Mouse (Mus musculus) intestine, embryonic 14.5 days (tissue): Measurements from ENCODE around the gene 1600002K03Rik. TPM values are rescaled to one million over a fixed set of nuclear protein-coding genes. Genes with fewer than 3 reads are reported as not detected.

Source experiments
- ATAC-seq: fragments of 200-750 bp; cut with Nextera tagmentation; replicated peaks from 2 replicates; pipeline ENCODE4 v1.8.0; 2017; ENCODE audit warnings: low read depth, moderate number of reproducible peaks, moderate TSS enrichment, moderate library complexity; ENCODE audit not compliant: low FRiP score, low TSS enrichment
- DNase-seq: peaks from one replicate; pipeline ENCODE4 v3.0.0-alpha.2; 2018; ENCODE audit warnings: low spot score
- H3K27ac ChIP-seq: fragments of 300-500 bp; sonication (generic); 2 replicates; pipeline ENCODE4 v1.5.1; 2014; ENCODE audit warnings: low read depth, mild to moderate bottlenecking, control low read depth
- H3K27me3 ChIP-seq: fragments of 300-500 bp; sonication (generic); replicated peaks from 2 replicates; pipeline ENCODE4 v1.6.1; 2014; ENCODE audit warnings: low read length, control low read depth; ENCODE audit not compliant: control insufficient read depth, insufficient read depth
- H3K36me3 ChIP-seq: fragments of 300-500 bp; sonication (generic); 2 replicates; pipeline ENCODE4 v1.6.1; 2014; ENCODE audit warnings: low read length, control low read depth; ENCODE audit not compliant: control insufficient read depth, insufficient read depth
- H3K4me1 ChIP-seq: fragments of 300-500 bp; sonication (generic); replicated peaks from 2 replicates; pipeline ENCODE4 v1.6.1; 2014; ENCODE audit warnings: low read length, control low read depth, mixed read lengths; ENCODE audit not compliant: control insufficient read depth, insufficient read depth
- H3K4me2 ChIP-seq: fragments of 300-500 bp; sonication (generic); 2 replicates; pipeline ENCODE4 v1.6.1; 2014; ENCODE audit warnings: low read length
- H3K4me3 ChIP-seq: fragments of 300-500 bp; sonication (generic); 2 replicates; pipeline ENCODE4 v1.5.1; 2014; ENCODE audit warnings: low read depth, low read length, control low read depth, mixed read lengths
- H3K9ac ChIP-seq: fragments of 300-500 bp; sonication (generic); 2 replicates; pipeline ENCODE4 v1.6.1; 2014; ENCODE audit warnings: mild to moderate bottlenecking, low read length
- H3K9me3 ChIP-seq: fragments of 300-500 bp; sonication (generic); 2 replicates; pipeline ENCODE4 v1.6.1; 2016; ENCODE audit warnings: low read length, control low read depth; ENCODE audit not compliant: control insufficient read depth
- WGBS: fragments of 180-500 bp; shearing (Covaris S2); extraction: QIAGEN DNeasy Blood & Tissue Kit; methylation state at CpG from one replicate; pipeline ENCODE4 v1.1.7; 2014; 5-methylcytosine and 5-hydroxymethylcytosine counted together
- polyA plus RNA-seq: library from polyadenylated mRNA; unstranded; fragments of >200 nt; fragmentation: Nextera tagmentation; extraction: Ambion mirVana; gene quantifications from 2 replicates; pipeline ENCODE4 v1.2.1, GENCODE M21; 2014

1600002K03Rik gene
- polyA plus RNA-seq, 1 experiment from 2014 or later, result 16.7 TPM

- WGBS, result 18% methylated on average over 21 of the region's 21 CpGs
- peaks cover 7% of the 10 kb centered on the region; the same call in 1 of the 2 replicates for H3K4me1 ChIP-seq
- H3K4me2 ChIP-seq, result peak overlapping the region; percentile 58
- H3K9me3 ChIP-seq, result no peaks in the 10 kb centered on the region
- peaks cover 32% of the 10 kb centered on the region for H3K27me3 ChIP-seq
- H3K36me3 ChIP-seq, result peaks cover 26% of the 10 kb centered on the region
- H3K4me3 ChIP-seq, result peak overlapping the region; percentile 34
- H3K27ac ChIP-seq, result no peak overlapping the region
- peak overlapping the region; percentile 18; the same call in 1 of the 2 replicates for H3K9ac ChIP-seq
- ATAC-seq (no peak), DNase-seq (no peak)
Observed at GRCm38 (mm10) chr10:80189999-80190398, 17.3 kb downstream of the 1600002K03Rik start.

GRCm38 (mm10) chr10:80190491-80191051, 17.8 kb downstream of the 1600002K03Rik start:
- peaks cover 7% of the 10 kb centered on the region; the same call in 1 of the 2 replicates for H3K4me1 ChIP-seq
- 0 out of 2 replicates have a peak, but pooled peaks have one; percentile 12 for ATAC-seq
- H3K9me3 ChIP-seq, result no peaks in the 10 kb centered on the region

GRCm38 (mm10) chr10:80193976-80194375, 21.2 kb downstream of the 1600002K03Rik start:
- peaks cover 28% of the 10 kb centered on the region for H3K27me3 ChIP-seq
- no peak overlapping the region for H3K4me3 ChIP-seq
- peaks cover 7% of the 10 kb centered on the region; the same call in 1 of the 2 replicates for H3K4me1 ChIP-seq
- no peak for DNase-seq
- H3K36me3 ChIP-seq, result peaks cover 3% of the 10 kb centered on the region; the same call in 1 of the 2 replicates
- H3K9me3 ChIP-seq, result no peaks in the 10 kb centered on the region
- no peak overlapping the region for H3K9ac ChIP-seq
- 83% methylated on average over 6 of the region's 6 CpGs for WGBS
- no peak for ATAC-seq
- no peak overlapping the region for H3K27ac ChIP-seq
- H3K4me2 ChIP-seq, result no peak overlapping the region

More at GRCm38 (mm10) chr10:80190491-80191051, 17.8 kb downstream of the 1600002K03Rik start:
- peak; percentile 81 for DNase-seq
- Histone ChIP-seq H3K27ac (no peak overlapping the region), H3K36me3 (peaks cover 26% of the 10 kb centered on the region), H3K9ac (peak overlapping the region; percentile 18), H3K4me3 (peak overlapping the region; percentile 34), H3K27me3 (peaks cover 32% of the 10 kb centered on the region), H3K4me2 (peak overlapping the region; percentile 58)
- WGBS, result 1% methylated on average over 47 of the region's 48 CpGs

- H3K27me3 ChIP-seq, result peaks cover 23% of the 10 kb centered on the region
Observed at GRCm38 (mm10) chr10:80194441-80194840, 21.7 kb downstream of the 1600002K03Rik start.

GRCm38 (mm10) chr10:80196167-80196566, 23.4 kb downstream of the 1600002K03Rik start:
- ATAC-seq (no peak), DNase-seq (no peak)
- Histone ChIP-seq H3K4me2 (no peak overlapping the region), H3K9ac (no peak overlapping the region), H3K9me3 (no peaks in the 10 kb centered on the region), H3K27me3 (peaks cover 7% of the 10 kb centered on the region), H3K4me3 (no peak overlapping the region), H3K36me3 (no peaks in the 10 kb centered on the region), H3K27ac (no peak overlapping the region), H3K4me1 (no peaks in the 10 kb centered on the region)
- 100% methylated on average over 1 of the region's 1 CpGs for WGBS

More at GRCm38 (mm10) chr10:80194441-80194840, 21.7 kb downstream of the 1600002K03Rik start:
- H3K4me3 ChIP-seq, result no peak overlapping the region
- DNase-seq (no peak), ATAC-seq (no peak)
- peaks cover 7% of the 10 kb centered on the region; the same call in 1 of the 2 replicates for H3K4me1 ChIP-seq
- H3K36me3 ChIP-seq, result no peaks in the 10 kb centered on the region
- 65% methylated on average over 8 of the region's 8 CpGs for WGBS
- H3K4me2 ChIP-seq, result no peak overlapping the region
- H3K9me3 ChIP-seq, result no peaks in the 10 kb centered on the region
- 0 out of 2 replicates have a peak overlapping the region, but pooled peaks have one; percentile 7 for H3K9ac ChIP-seq
- H3K27ac ChIP-seq, result no peak overlapping the region

- ATAC-seq (no peak), DNase-seq (no peak)
- H3K4me1 ChIP-seq, result no peaks in the 10 kb centered on the region
- 81% methylated on average over 33 of the region's 33 CpGs for WGBS
- no peak overlapping the region for H3K4me2 ChIP-seq
- H3K36me3 ChIP-seq, result no peaks in the 10 kb centered on the region
- peaks cover 2% of the 10 kb centered on the region; the same call in 1 of the 2 replicates for H3K27me3 ChIP-seq
- no peak overlapping the region for H3K4me3 ChIP-seq
- no peak overlapping the region for H3K27ac ChIP-seq
- H3K9me3 ChIP-seq, result no peaks in the 10 kb centered on the region
- H3K9ac ChIP-seq, result no peak overlapping the region
Observed at GRCm38 (mm10) chr10:80196778-80197581, 24.2 kb downstream of the 1600002K03Rik start.

- 54% methylated on average over 3 of the region's 3 CpGs for WGBS
- H3K4me1 ChIP-seq, result no peaks in the 10 kb centered on the region
- no peak overlapping the region for H3K4me3 ChIP-seq
- no peak overlapping the region for H3K9ac ChIP-seq
- H3K27me3 ChIP-seq, result no peaks in the 10 kb centered on the region
- H3K36me3 ChIP-seq, result no peaks in the 10 kb centered on the region
- no peak overlapping the region for H3K27ac ChIP-seq
- H3K4me2 ChIP-seq, result no peak overlapping the region
- H3K9me3 ChIP-seq, result no peaks in the 10 kb centered on the region
- DNase-seq (peak; percentile 89), ATAC-seq (peak; percentile 85)
Observed at GRCm38 (mm10) chr10:80199440-80200008, 26.8 kb downstream of the 1600002K03Rik start.

- Histone ChIP-seq H3K36me3 (no peaks in the 10 kb centered on the region), H3K4me2 (no peak overlapping the region), H3K4me1 (no peaks in the 10 kb centered on the region), H3K4me3 (no peak overlapping the region), H3K9me3 (no peaks in the 10 kb centered on the region), H3K9ac (no peak overlapping the region), H3K27ac (no peak overlapping the region), H3K27me3 (no peaks in the 10 kb centered on the region)
- 75% methylated on average over 6 of the region's 6 CpGs for WGBS
- no peak for DNase-seq
- ATAC-seq, result no peak
Observed at GRCm38 (mm10) chr10:80200485-80200884, 27.7 kb downstream of the 1600002K03Rik start.
